Mouse (Mus musculus): ENCODE measurements around the gene Ccnh. TPM values are rescaled to one million over a fixed set of nuclear protein-coding genes. Genes with fewer than 3 reads are reported as not detected.
A peak's percentile ranks its signal among the peaks of the same experiment; 100 is the strongest.
"Not testable (repeated sequence)": the region's sequence is repeated elsewhere in the genome, so short reads cannot be mapped to it uniquely, and the experiment has no call there.

Ccnh gene
- total RNA-seq (2014; fragmentation: Nextera tagmentation): 110 and 136 TPM in 2 replicates
- 74.5 and 103 TPM in 2 replicates for total RNA-seq (2017)
- polyA plus RNA-seq (2012): 34.7 and 46.2 TPM in 2 replicates

- TF ChIP-seq GATA1 (IDR thresholded peaks at IDR 0.05; ENCODE audit: borderline replicate concordance, low read length) (no peak), CTCF (IDR thresholded peaks at IDR 0.05; ENCODE audit: low read depth, low read length) (no peak), GATA2 (IDR thresholded peaks at IDR 0.05; ENCODE audit: borderline replicate concordance, low read depth, low read length) (no peak), TAL1 (conservative IDR thresholded peaks at IDR 0.05; ENCODE audit: low read depth, low read length) (no peak), POLR2AphosphoS5 (IDR thresholded peaks at IDR 0.05; ENCODE audit: insufficient replicate concordance, low read depth, low read length) (no peak)
- DNase-seq (ENCODE audit: low spot score) (peak; percentile 94), ATAC-seq (ENCODE audit: extremely low read depth, insufficient number of reproducible peaks, low FRiP score, poor library complexity, severe bottlenecking) (peak; percentile 96)
- Histone ChIP-seq H3K36me3 (replicated peaks) (peaks cover 31% of the 10 kb centered on the region), H3K27me3 (ENCODE audit: insufficient read depth, low read length) (no peaks in the 10 kb centered on the region), H3K9me3 (replicated peaks) (no peaks in the 10 kb centered on the region), H3K4me1 (ENCODE audit: insufficient read depth, low read depth, low read length) (peaks cover 28% of the 10 kb centered on the region), H3K4me3 (ENCODE audit: low read depth, low read length) (peak within 1 kb of the TSS; percentile 98)
Observed at GRCm38 (mm10) chr13:85188903-85189643, at the start of gene Ccnh. Gene Ccnh (plus strand): TSS chr13:85189408.

- H3K9me3 ChIP-seq (replicated peaks); H3K36me3 ChIP-seq (replicated peaks); H3K4me1 ChIP-seq (ENCODE audit: insufficient read depth, low read depth, low read length); DNase-seq (ENCODE audit: low spot score); ATAC-seq (ENCODE audit: extremely low read depth, insufficient number of reproducible peaks, low FRiP score, poor library complexity, severe bottlenecking); H3K4me3 ChIP-seq (ENCODE audit: low read depth, low read length); H3K27me3 ChIP-seq (ENCODE audit: insufficient read depth, low read length): not testable (repeated sequence)
Observed at GRCm38 (mm10) chr13:85143361-85143760, 45.8 kb upstream of the Ccnh start.

- Histone ChIP-seq H3K9me3 (replicated peaks) (no peaks in the 10 kb centered on the region), H3K36me3 (replicated peaks) (no peaks in the 10 kb centered on the region), H3K4me3 (ENCODE audit: low read depth, low read length) (no peak overlapping the region), H3K4me1 (ENCODE audit: insufficient read depth, low read depth, low read length) (no peaks in the 10 kb centered on the region), H3K27me3 (ENCODE audit: insufficient read depth, low read length) (0 out of 2 replicates have a peak, but pooled peaks cover 2% of the 10 kb centered on the region)
- no peak for ATAC-seq (ENCODE audit: extremely low read depth, insufficient number of reproducible peaks, low FRiP score, poor library complexity, severe bottlenecking)
- no peak for TF ChIP-seq TAL1 (conservative IDR thresholded peaks at IDR 0.05; ENCODE audit: low read depth, low read length)
- TF ChIP-seq CTCF (IDR thresholded peaks at IDR 0.05; ENCODE audit: low read depth, low read length): no peak
- no peak for TF ChIP-seq POLR2AphosphoS5 (IDR thresholded peaks at IDR 0.05; ENCODE audit: insufficient replicate concordance, low read depth, low read length)
- no peak for TF ChIP-seq GATA2 (IDR thresholded peaks at IDR 0.05; ENCODE audit: borderline replicate concordance, low read depth, low read length)
- TF ChIP-seq GATA1 (IDR thresholded peaks at IDR 0.05; ENCODE audit: borderline replicate concordance, low read length): no peak
- DNase-seq (ENCODE audit: low spot score): no peak
Observed at GRCm38 (mm10) chr13:85146471-85146870, 42.7 kb upstream of the Ccnh start.

GRCm38 (mm10) chr13:85154746-85155145, 34.5 kb upstream of the Ccnh start:
- Histone ChIP-seq H3K36me3 (replicated peaks) (no peaks in the 10 kb centered on the region), H3K4me1 (ENCODE audit: insufficient read depth, low read depth, low read length) (no peaks in the 10 kb centered on the region), H3K27me3 (ENCODE audit: insufficient read depth, low read length) (peaks cover 9% of the 10 kb centered on the region), H3K4me3 (ENCODE audit: low read depth, low read length) (no peak overlapping the region), H3K9me3 (replicated peaks) (no peaks in the 10 kb centered on the region)
- no peak for ATAC-seq (ENCODE audit: extremely low read depth, insufficient number of reproducible peaks, low FRiP score, poor library complexity, severe bottlenecking)
- DNase-seq (ENCODE audit: low spot score): no peak
- no peak for TF ChIP-seq GATA1 (IDR thresholded peaks at IDR 0.05; ENCODE audit: borderline replicate concordance, low read length)
- TF ChIP-seq CTCF (IDR thresholded peaks at IDR 0.05; ENCODE audit: low read depth, low read length): no peak
- no peak for TF ChIP-seq POLR2AphosphoS5 (IDR thresholded peaks at IDR 0.05; ENCODE audit: insufficient replicate concordance, low read depth, low read length)
- no peak for TF ChIP-seq GATA2 (IDR thresholded peaks at IDR 0.05; ENCODE audit: borderline replicate concordance, low read depth, low read length)
- TF ChIP-seq TAL1 (conservative IDR thresholded peaks at IDR 0.05; ENCODE audit: low read depth, low read length): no peak

DNA sequence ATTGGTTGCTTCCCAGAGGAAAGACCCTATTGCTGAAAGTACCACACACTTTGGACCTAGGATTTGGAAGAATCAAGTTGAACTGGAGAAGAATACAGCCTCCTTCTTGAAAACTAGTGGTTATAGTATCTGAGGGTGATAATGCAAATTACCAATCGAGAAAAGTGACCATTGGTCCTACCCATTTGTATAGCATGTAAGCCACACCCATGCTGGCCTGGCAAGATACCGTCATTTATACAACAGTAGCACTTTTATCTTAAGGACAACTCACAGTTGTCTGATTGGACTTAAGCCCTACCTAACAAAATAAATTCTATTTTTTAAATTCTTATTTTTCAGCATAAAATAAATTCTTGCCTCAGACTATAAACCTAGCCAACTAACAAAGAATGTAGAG, 29.2 kb upstream of the Ccnh start:
- ATAC-seq (ENCODE audit: extremely low read depth, insufficient number of reproducible peaks, low FRiP score, poor library complexity, severe bottlenecking) (no peak), DNase-seq (ENCODE audit: low spot score) (no peak)
- TF ChIP-seq GATA2 (IDR thresholded peaks at IDR 0.05; ENCODE audit: borderline replicate concordance, low read depth, low read length) (no peak), TAL1 (conservative IDR thresholded peaks at IDR 0.05; ENCODE audit: low read depth, low read length) (no peak), GATA1 (IDR thresholded peaks at IDR 0.05; ENCODE audit: borderline replicate concordance, low read length) (no peak), CTCF (IDR thresholded peaks at IDR 0.05; ENCODE audit: low read depth, low read length) (no peak), POLR2AphosphoS5 (IDR thresholded peaks at IDR 0.05; ENCODE audit: insufficient replicate concordance, low read depth, low read length) (no peak)
- Histone ChIP-seq H3K4me3 (ENCODE audit: low read depth, low read length) (no peak overlapping the region), H3K9me3 (replicated peaks) (no peaks in the 10 kb centered on the region), H3K36me3 (replicated peaks) (no peaks in the 10 kb centered on the region), H3K27me3 (ENCODE audit: insufficient read depth, low read length) (peaks cover 4% of the 10 kb centered on the region; the same call in 1 of the 2 replicates), H3K4me1 (ENCODE audit: insufficient read depth, low read depth, low read length) (0 out of 2 replicates have a peak, but pooled peaks cover 3% of the 10 kb centered on the region)

GRCm38 (mm10) chr13:85164512-85165124, 24.6 kb upstream of the Ccnh start:
- ATAC-seq (ENCODE audit: extremely low read depth, insufficient number of reproducible peaks, low FRiP score, poor library complexity, severe bottlenecking): no peak
- TF ChIP-seq TAL1 (conservative IDR thresholded peaks at IDR 0.05; ENCODE audit: low read depth, low read length) (no peak), CTCF (IDR thresholded peaks at IDR 0.05; ENCODE audit: low read depth, low read length) (no peak), POLR2AphosphoS5 (IDR thresholded peaks at IDR 0.05; ENCODE audit: insufficient replicate concordance, low read depth, low read length) (no peak), GATA2 (IDR thresholded peaks at IDR 0.05; ENCODE audit: borderline replicate concordance, low read depth, low read length) (no peak), GATA1 (IDR thresholded peaks at IDR 0.05; ENCODE audit: borderline replicate concordance, low read length) (no peak)
- DNase-seq (ENCODE audit: low spot score): no peak

More at GRCm38 (mm10) chr13:85164512-85165124, 24.6 kb upstream of the Ccnh start:
- Histone ChIP-seq H3K27me3 (ENCODE audit: insufficient read depth, low read length) (no peaks in the 10 kb centered on the region), H3K36me3 (replicated peaks) (no peaks in the 10 kb centered on the region), H3K9me3 (replicated peaks) (no peaks in the 10 kb centered on the region), H3K4me1 (ENCODE audit: insufficient read depth, low read depth, low read length) (0 out of 2 replicates have a peak, but pooled peaks cover 3% of the 10 kb centered on the region), H3K4me3 (ENCODE audit: low read depth, low read length) (no peak overlapping the region)

Measured in G1E (cell line).